Mouse (Mus musculus) testis, postnatal 10 days (tissue): Measurements from ENCODE around the gene Pstk.
"Not testable (repeated sequence)": the region's sequence is repeated elsewhere in the genome, so short reads cannot be mapped to it uniquely, and the experiment has no call there.

Experiments used
- DNase-seq: peaks from one replicate; pipeline ENCODE4 v3.0.0; 2021; ENCODE audit warnings: low spot score

The Pstk gene

DNA sequence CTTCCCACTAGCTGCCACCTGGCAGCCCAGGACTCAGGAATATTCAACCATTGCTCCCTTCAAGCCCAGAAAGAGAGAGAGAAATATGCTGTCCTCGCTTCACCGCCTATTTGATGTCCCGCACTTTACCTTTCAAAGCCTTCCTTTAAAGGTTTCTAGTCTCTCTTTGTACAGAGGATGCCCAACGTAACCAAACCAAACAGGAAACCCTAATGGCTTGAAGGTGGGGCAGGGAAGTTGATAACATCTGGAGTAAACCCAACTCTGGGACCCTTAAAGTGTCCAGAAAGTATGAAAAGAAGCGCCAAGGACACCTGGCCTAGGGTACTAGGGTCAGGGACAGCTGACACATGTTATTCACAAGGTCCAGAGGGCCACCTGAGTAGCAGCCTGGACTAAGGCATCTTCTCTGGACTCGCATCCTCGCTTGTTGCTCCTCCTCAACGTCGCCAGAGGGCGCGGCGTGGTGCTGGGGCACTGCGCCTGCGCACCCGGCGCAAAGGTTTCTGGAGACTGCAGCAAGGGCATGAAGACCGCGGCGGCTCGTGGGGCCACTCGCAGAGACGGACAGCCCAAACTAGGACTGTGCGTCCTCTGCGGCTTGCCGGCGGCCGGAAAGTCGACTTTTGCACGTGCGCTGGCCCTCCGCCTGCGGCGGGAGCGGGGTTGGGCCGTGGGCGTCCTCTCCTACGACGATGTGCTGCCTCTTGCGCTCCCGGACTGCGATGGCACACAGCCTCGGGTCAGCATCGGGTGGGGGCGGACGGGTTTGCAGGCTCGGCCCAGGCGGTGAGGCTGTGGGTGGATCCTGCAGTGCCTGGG, at the start of gene Pstk:
Pstk (plus strand) TSS at position 494 of the 822 bp plus-strand sequence.
- peak; percentile 88 for DNase-seq

DNA sequence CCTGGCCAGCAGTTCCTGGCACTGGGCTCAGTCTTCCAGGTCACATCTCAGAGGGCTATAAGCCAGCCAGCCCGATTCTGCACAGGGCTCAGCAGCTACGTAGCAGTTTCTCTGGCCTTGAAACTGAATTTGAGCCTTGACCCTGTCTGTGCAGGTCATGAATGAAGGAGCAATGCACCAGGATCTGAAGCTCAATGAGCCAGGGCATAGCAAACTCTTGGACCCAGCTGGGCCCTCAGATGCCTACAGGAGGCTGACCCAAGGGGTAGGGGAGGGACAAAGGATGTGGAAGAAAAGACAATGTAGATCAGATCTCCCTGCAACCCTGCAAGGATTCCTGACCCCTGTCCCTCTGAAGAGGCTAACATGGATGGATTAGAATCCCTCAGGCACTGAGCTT, 48.7 kb upstream of the Pstk start, which contains the start of gene Cuzd1:
Cuzd1 (minus strand) TSS at position 101 of the 400 bp plus-strand sequence.
- DNase-seq, result no peak

- no peak for DNase-seq
Observed at GRCm38 (mm10) chr7:131327054-131327453, 43.9 kb upstream of the Pstk start.

DNA sequence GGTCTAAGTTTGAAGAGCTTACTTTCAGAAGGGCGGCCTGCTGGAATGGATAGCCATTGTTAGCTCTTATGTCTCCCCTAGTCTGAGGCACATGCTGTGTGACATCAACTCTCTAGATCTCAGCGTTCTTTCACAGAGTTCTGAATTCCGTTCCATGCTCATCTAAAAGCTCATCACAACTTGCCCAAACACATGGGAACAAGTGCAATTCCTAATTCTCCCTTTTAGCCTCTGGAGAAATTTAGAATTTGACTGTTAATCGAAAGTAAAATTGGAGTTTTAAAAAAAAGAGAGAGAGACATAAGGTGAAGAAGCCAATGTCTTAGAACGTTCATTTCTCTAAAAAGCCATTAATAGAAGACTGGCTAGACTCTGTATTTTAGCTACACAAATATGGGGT, 41.5 kb upstream of the Pstk start, which contains the start of gene Fam24b:
Fam24b (minus strand) TSS at position 101 of the 400 bp plus-strand sequence.
- no peak for DNase-seq

DNA sequence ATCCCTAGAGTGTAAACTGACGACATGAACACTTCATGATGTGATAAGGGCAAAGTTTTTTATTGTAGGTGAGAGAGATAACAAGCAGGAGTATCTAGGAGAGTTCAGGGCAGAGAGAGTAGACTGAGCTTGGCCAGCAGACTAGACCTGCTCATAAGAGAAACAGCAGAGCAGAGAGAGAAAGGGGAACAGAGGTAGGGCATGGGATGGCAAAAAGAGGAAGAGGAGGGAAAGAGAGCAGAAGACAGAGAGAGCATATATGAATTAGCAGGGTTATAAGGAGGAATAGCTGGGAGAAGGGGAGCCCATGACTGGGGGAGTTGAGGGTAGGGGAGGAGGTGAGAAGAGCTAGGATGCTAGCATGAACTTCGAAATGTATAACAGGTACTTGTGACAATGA, 39.3 kb upstream of the Pstk start:
- no peak for DNase-seq

DNA sequence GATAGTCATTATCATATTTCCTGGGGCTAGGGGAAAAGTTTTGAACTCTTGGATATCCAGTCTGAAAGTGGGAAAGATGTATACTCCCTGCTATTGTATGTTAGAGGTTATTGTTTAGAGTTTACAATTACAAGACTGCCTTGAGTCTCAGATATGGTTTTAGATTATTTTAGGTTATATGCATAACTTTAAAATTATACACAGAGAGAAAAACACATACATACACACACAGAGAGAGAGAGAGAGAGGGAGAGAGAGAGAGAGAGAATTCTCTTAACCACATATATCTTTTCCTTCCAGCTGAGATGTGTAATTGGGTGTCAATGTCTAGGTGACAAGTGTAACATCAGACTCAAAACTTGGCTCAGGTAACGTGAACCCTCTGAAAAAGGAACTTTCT, 37.4 kb upstream of the Pstk start, which contains the start of gene Fam24a:
Fam24a (plus strand) TSS at position 301 of the 400 bp plus-strand sequence.
- DNase-seq, result no peak

DNA sequence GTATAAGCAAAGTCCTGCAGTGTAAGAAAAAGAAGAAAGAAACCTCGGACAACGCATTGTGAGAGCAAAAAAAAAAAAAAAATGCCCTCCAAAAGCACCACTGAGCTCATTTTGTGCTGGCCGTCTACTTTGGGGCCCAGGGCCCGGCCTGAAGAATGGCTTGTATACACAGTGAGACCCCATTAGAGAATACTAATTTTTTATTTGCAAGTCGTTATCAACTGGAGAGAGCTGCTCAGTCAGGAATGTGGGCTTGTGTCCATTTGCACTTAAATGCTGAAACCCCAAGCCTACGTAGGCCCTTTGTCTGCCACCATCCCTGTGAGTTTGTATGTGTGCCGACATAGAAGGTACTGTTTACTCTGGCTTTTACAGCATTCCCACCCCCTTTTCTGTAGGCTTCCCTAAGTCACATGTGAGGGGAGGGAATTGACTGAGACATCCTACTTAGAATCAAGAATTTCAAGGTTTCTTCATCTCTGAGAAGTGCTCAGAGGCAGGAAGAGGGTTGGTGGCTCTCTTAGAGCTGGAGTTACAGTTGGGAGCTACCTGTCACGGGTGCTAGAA, 33.4 kb upstream of the Pstk start:
- DNase-seq, result no peak

DNA sequence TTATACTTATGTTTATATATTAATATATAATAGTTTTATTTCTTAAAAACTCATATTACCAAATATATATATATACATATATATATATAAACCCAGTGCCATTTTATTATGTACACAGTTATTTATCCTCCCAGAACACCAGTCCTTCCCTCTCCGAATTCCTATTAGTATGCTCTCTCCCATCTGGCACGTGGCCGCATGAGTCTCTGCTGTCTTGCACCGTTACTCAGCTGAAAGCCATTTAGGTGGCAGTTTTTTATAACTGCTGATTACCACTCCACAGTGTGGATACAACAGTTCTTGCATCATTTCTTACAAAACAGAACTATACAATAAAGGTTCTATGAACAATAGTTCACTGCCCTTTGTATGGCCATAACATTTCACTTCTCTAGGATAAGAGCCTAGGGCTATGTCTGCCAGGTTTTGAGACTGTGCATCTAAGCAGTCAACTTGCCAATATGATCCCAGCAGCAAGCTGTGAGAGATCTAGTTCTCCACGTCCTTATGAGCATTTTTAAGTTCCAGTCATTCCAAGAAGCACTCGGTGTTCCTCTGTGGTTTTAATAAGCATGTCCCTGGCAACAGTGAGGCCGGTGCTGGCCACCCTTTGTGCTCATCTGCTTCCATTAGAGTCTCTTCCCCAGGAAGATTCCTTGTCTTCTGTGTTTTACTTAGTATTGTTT, 24.9 kb upstream of the Pstk start:
- DNase-seq, result no peak

DNA sequence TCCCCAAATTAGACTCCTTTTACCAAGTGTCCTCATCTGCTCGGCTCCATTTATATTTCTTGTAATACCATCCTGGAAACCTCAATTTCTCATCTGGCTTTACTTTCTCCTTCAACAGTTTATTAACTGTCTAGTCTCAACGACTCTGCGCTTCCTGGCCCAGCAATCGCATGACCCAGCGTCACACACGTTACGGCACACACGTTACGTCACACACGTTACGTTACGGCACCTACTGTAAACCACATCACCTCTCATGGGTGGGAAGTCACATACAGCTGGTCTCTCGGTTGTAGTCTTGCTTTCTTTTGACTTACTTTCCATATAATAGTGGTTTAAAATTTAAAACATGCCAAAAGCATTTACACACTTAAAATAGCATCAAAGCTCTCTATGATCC, 14.8 kb upstream of the Pstk start:
- DNase-seq, result no peak

GRCm38 (mm10) chr7:131362269-131362614, 8.7 kb upstream of the Pstk start:
- DNase-seq, result no peak

- DNase-seq, result peak; percentile 94
Observed at GRCm38 (mm10) chr7:131362615-131363300, 8.2 kb upstream of the Pstk start, which contains the start of gene 2310057M21Rik. Gene 2310057M21Rik, minus strand, starts transcription at chr7:131362759.

GRCm38 (mm10) chr7:131364131-131364530, 6.8 kb upstream of the Pstk start:
- DNase-seq, result no peak

DNA sequence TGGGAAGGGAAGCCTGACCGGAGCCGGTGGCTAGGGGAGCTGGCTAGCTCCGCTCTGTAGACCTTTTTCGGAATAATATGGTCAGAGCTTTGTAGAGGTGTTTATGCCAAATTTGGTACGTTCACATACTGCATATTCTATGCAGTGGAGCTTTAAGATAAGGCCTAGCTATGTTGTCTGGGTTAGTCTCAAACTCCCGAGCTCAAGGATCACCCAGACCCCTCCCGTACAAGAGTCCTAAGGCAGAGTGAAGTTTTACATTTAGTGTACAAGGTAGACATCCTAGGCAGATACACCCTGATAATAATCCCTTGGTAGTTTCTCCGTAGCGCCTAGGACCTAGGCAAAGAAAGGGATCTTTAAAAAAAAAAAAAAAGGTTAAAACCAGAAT, 524 bp downstream of the Pstk start:
- no peak for DNase-seq

GRCm38 (mm10) chr7:131371880-131372651, 1.1 kb downstream of the Pstk start:
- no peak for DNase-seq

DNA sequence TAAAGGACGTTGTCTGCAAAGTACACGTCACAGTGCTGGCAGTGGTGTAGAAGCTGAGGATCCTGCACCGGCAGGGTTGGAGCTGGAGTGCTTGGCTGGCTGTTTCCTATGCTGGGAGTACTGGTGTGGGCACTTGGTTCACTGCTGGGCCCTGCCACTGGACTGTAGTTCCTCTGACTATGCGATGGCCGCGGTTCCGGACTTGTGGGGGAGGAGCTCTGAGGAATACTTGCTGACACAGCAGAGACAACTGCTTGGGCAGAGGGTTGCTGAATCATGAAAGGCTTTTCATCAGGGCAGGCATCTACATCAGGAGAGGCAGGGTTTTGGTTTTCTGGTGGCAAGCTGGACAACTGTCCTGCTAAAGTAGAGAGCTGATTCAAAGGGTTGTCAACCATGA, 20.8 kb downstream of the Pstk start:
- not testable (repeated sequence) for DNase-seq

DNA sequence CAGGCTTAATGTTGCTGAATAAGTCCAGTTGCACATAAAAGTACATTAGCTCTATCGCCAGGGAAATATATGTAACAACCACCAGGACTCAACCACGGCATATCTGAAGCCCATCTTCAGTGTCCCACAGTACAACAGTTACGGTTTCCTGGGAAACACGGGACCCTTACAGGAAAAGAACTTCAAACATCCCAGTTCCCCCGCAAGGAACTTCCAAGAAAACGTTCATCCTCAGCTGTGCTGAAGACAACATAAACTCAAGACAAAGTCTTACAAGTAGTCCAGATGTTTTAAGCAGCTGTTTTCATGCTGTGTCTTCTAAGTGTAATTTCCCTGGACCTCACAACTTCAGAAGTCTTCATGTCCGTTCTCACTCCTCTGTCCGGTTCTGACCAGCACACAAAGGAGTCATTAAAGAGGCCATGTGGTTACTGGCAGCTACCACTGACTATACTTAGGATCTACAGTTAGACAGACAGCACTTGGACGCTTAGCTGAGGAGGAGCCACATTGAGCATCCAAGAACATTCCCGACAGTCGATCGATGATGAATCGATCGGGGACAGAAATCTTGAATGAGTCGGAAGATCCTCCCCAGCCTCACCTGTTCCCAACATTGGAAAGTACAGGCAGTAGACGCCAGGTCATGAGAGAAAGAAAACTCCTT, 38.5 kb downstream of the Pstk start:
- no peak for DNase-seq

- DNase-seq, result no peak
Observed at GRCm38 (mm10) chr7:131409988-131410385, 39.0 kb downstream of the Pstk start.

DNA sequence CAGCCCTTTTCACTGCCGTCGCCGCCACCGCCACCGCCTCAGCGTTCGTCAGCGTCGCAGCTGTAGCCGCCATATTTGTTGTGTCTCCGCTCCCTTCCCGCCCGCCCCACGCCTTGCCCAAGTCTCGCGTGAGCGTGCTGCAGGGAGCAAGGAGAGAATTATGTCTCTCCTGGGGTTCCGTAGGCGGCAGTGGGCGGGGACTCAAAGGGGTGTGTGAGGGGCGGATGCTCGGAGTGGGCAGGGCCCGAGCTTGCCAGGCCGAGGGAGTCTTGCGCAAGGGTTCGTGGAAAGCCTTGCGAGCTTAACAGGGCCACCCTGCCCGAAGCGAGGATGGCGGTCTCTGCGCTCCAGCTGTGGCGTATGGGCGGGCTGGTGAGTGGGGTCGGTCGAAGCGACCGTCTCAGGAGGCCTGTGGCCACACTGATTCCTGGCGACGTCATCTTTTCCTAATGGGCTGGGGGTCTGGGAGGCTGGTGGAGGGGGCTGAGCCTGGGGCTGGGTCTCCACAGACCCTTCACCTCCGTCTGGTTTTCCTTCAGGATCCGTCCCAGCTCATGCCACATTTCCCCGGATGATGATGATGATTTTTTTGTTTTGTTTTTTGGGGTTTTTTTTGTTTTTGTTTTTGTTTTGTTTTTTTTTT, 39.6 kb downstream of the Pstk start, which contains the start of the genes Ikzf5 and Acadsb:
Ikzf5 (minus strand) TSS at position 106 of the 643 bp plus-strand sequence.
Acadsb (plus strand) TSS at position 186 of the 643 bp plus-strand sequence.
- peak; percentile 99 for DNase-seq

DNA sequence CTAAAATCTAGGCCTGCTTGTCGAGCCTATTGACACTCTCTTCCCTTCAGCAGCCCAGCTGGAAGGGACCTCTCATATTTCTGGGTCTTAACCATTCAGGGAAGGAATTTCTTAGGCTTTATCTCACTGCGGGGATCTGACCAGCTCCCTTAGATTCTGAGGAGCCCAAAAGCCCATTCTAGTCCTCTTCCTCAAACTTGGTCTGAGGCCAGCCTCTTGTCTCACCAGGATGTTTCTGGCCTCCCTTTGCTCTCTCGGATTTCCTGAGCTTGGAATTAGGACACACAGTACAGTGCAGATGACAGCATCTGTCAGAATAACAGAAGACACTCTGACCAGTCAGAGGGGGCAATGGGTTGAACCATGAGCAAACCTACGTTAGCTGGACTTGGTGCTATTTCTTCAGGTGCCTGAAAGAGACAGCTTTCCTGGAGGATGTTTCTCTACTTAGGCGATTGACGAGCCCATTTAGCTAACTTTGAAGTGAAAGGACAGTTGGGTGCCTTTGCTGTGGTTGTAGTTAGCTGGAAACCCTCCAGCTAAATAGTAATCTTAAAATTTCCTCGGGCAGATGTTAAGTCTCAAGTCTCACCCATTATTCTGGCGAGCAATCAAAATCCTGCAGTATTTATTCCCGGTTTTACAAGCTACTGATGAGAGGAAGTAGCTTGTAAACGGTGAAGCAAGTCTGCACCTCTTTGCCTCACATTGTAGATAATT, 40.4 kb downstream of the Pstk start:
- DNase-seq, result no peak

DNA sequence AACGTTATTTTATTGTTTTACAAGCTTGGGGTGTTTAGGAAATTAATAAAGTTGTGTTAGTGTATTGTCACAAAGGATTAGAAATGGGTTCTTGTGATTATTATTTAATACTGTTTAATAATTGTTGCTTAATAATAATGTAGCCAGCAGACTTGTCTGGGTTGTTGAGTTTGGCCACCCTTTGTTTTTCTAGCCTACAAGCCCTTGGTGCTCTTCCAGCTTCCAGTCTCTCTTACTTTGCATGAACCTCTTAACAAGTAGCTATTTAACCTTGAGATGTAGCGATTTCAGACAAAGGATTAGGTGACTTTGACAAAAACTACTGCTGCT, 41.0 kb downstream of the Pstk start:
- DNase-seq, result no peak
